Mouse (Mus musculus) regulatory T cell (primary cell): ENCODE data around the gene Cox6b2.

Experiments
- in situ Hi-C: fragments of 300-600 bp; cut with MboI, MseI; formaldehyde crosslinking; loops from one replicate; pipeline ENCODE4 v1.15.1; 2025; ENCODE audit warnings: high pct_unique_total_duplicates

The Cox6b2 gene

DNA sequence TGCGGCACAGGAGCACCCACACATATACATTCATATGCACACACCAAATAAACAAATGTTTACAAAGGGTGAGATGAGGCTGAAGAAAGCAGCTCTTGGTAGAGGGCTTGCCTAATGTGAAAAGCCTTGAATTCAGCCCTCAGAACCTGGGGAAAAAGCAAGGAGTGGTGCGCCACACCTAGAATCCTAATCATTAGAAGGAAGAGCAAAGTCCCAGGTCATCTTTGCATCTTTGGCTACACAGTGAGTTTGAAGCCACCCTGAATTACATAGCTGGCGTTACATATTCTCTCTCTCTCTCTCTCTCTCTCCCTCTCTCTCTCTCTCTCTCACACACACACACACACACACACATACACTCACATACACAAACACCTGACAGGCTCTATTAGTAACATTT, 33.6 kb downstream of the Cox6b2 start:
- in situ Hi-C loops: loop anchor here (10.0 kb wide), 1 partner anchor 616 kb away; no protein-coding TSS in a partner anchor

DNA sequence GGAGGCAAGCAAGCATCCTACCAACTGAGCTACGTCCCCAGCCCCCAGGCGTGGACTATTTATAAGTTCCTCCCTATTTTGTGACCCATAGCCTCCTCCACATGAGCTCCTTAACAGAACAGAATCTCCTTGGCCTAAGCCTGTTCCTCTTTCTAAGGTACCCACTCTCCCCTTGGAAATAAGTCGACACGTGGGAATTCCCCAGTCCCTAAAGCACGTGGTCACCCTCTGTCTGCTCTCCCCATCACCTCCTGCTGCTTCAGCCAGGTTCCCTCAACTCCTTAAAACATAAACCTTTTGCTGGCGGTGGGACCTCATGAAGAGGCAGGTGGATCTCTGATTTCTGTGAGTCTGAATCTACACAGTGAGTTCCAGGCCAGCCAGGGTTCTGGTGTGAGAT, 35.9 kb downstream of the Cox6b2 start:
- in situ Hi-C loops: loop anchor here (10.0 kb wide), 1 partner anchor 618 kb away; no protein-coding TSS in a partner anchor

DNA sequence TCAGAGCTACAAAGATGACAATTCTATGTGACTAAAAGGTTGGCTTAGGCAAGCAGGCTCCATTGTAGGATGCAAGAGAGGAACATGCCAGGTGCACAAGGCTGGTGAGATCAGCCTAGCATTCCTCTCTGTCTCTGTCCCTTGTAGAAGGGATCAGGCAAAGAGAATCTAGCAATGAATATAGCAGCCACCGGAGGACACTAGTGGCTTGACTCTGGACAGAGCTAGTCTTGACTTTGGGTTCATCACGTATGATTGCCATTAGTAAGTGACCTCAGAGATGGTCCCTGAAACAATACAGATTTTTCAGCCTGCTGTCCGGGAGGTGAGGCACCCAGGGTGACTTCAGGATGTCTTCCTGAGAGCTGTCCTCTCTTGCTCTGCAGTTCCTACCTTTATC, 40.3 kb downstream of the Cox6b2 start:
- in situ Hi-C loops: loop anchor here (10.0 kb wide), 1 partner anchor 622 kb away; no protein-coding TSS in a partner anchor

DNA sequence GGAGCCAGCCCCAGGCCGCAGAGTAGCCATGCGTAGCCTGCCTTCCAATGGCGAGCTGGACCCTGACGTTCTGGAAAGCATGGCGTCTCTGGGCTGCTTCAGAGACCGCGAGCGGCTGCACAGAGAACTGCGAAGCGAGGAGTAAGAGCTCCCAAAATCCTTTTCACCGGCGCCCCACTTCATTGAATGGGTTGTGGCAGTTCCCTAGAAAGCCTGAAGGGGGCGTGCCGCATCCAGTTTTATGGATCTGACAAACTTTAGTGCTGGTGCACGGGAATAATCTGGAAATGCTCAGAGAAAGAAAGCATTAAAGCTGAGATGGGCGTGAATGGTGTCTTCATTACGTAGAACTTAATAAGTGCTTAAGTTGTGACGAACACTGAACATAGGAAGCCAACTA, 47.8 kb downstream of the Cox6b2 start:
- in situ Hi-C loops: loop anchor here (10.0 kb wide), 1 partner anchor 230 kb away; no protein-coding TSS in a partner anchor

DNA sequence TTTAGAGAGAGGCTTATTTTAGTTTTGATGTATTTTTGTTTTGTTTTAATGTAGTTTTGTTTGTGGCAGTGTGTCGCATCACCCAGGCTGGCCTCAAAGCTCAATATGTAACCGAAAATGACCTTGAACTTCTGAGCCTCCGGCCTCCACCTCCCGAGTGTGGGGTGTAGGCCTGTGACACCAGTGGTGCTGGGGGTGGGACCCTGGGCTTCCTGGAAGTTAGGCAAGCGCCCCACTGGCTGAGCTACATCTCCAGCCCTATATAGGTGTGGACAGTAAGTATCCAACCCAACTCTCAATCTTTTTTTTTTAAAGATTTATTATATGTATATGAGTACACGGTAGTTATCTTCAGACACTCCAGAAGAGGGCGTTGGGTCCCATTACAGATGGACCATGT, 49.7 kb downstream of the Cox6b2 start:
- in situ Hi-C loops: loop anchor here (5.0 to 10.0 kb wide), 2 partner anchors 49 to 232 kb away; partner anchors contain the start of gene Cox6b2

DNA sequence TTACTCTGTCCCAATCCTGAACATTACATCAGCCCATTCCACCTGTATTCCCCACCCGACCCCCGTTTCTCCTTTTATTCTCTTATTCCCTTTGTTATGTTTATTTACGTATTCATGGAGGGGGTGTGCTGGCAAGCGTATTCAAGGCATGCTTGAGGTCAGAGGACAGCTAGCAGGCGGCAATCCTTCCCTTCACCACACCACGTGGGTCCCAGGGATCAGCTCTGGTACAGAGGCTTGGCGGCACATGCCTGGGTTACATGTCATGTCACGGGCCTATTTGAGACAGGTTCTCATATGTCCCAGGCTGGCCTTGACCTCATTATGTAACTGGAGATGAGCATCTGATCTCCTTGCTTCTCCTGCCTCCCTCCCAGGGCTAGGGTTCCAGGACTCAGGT, 50.6 kb downstream of the Cox6b2 start:
- in situ Hi-C loops: loop anchor here (5.0 to 10.0 kb wide), 2 partner anchors 50 to 232 kb away; partner anchors contain the start of gene Cox6b2
